Mouse (Mus musculus) small intestine, adult 2 months (tissue): Measurements from ENCODE around the gene Ggps1.

Source experiments
- CTCF ChIP-seq: fragments of 200-500 bp; IDR thresholded peaks from 2 replicates; pipeline ENCODE4 v1.5.1; 2012; ENCODE audit warnings: low read depth, mild to moderate bottlenecking, control low read depth, inconsistent platforms, low read length, moderate library complexity, mixed read lengths; ENCODE audit not compliant: insufficient replicate concordance, insufficient read length; ENCODE audit errors: extremely low read depth
- POLR2A ChIP-seq: fragments of 200-500 bp; IDR thresholded peaks from 2 replicates; pipeline ENCODE4 v1.6.1; 2012; ENCODE audit warnings: low read depth, mild to moderate bottlenecking, control low read depth, inconsistent platforms, low read length, moderate library complexity

DNA sequence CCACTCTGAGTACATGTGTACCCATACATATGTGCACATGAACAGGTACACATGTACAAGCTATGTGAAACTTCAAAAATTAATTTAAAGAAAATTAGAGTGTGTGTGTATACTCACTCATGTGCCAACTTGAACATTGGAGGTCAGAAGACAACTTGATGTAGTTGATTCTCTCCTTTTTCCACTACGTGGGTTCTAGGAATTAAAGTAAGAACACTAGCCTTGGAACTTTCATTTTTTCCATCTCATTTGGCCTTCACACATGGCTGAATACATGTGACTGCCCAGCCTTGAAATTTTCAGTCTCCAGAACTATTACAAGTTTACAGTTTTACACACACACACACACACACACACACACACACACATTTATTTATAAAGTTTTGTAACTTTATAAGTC is 6.0 kb upstream of the Ggps1 start:
- TF ChIP-seq CTCF (no peak), POLR2A (no peak)
